Mouse (Mus musculus) gastrocnemius, postnatal 36 days (tissue): ENCODE data around the gene Gatad1. TPM values are rescaled to one million over a fixed set of nuclear protein-coding genes. Genes with fewer than 3 reads are reported as not detected.
"Not testable (repeated sequence)": the region's sequence is repeated elsewhere in the genome, so short reads cannot be mapped to it uniquely, and the experiment has no call there.

Source experiments
- DNase-seq, 2 experiments: peaks; one replicate each; pipeline ENCODE4 v3.0.0; 2022
- intact Hi-C: fragments of 180-260 bp; cut with DNase I; formaldehyde crosslinking; loops from one replicate; pipeline ENCODE4 v1.15.1; 2025
- long read RNA-seq, 2 experiments: library from polyadenylated mRNA; stranded (forward); transcript quantifications; one replicate each; pipeline ENCODE4 v2.0.0; 2021
- total RNA-seq, 2 experiments: library from RNA; stranded (reverse); gene quantifications; 2 replicates each; pipeline ENCODE4 v1.2.3; 2021

Gatad1 gene
- total RNA-seq, result 10 to 100 TPM; 69.2 to 87.0 TPM
- long read RNA-seq, experiment 1, transcript Gatad1-201 (5 exons, 2,545 nt), result major isoform, 28 of 63 reads
- long read RNA-seq, experiment 1, partial matches to known transcripts, result 8 of 63 reads
- long read RNA-seq, experiment 1, other reads (novel, unspliced or antisense), result 24 of 63 reads
- long read RNA-seq, experiment 2, transcript Gatad1-201 (5 exons, 2,545 nt), result major isoform, 35 of 94 reads
- long read RNA-seq, experiment 2, partial matches to known transcripts, result 4 of 94 reads
- long read RNA-seq, experiment 2, other reads (novel, unspliced or antisense), result 53 of 94 reads

DNA sequence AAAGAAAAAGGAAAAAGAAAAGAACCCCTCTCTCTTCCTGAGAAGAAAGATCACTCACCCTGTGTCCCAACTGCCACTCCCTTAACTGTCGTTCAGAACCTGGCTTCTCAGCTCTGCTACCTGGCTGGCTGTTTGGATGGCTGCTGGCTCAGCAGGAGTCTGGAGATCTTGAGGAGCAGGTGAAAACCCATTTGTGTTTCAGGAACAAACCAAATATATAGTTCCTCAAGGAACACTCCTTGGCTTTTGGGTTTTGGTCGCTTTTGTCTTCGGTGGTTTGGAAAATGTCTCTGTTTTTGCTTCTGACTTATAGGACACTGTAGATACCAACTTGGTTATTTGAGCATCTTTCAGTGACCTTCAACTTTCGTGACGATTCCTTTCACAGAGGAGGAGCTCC, at the start of gene Gatad1:
Gene Gatad1, minus strand, starts transcription at position 101 of the 400 bp plus-strand sequence.
- intact Hi-C loops, result no loop called here
- no peak for DNase-seq

DNA sequence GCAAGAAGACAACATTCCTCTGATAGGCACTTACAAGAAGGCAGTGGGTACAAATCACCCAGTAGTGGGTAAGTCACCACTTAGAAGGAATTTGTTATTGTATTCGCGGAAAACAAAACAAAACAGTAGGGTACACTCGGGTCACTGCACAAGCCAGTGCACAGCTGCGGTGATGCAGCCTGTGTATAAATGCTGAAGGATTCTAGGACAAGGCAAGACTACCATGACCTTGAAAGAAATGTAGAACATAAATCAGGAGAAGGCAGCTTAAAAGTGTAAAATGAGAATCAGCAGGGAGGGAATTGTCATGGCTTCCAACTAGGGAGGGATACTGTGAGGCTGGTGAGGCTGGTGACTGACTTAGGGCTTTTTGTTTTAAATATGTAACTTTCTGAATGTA, 45.2 kb upstream of the Gatad1 start:
- intact Hi-C loops, result no loop called here
- no peak for DNase-seq

DNA sequence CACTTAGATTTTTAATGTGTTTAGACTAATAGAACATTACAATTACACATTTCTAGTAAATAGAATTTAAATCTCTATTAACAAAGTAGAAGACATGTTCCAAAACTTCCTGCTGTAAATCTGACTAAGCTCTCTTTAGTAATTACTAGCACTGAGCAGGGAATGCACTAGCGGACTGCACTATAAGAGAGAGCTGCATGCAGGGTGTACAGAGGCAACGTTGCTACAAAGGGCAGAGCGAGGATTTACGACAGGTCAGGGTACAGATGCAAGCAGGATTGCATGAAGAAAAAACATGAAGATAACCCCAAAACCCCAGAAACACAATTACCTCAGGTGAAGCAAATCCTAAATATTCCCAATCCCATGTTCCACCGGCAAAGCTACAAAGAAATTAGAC, 43.0 kb upstream of the Gatad1 start:
- no peak for DNase-seq
- intact Hi-C loops, result no loop called here

- DNase-seq, result no peak
- intact Hi-C loops, result no loop called here
Observed at GRCm38 (mm10) chr5:3696031-3696430, 39.0 kb upstream of the Gatad1 start.

- no peak for DNase-seq
- intact Hi-C loops, result no loop called here
Observed at GRCm38 (mm10) chr5:3695191-3695590, 38.2 kb upstream of the Gatad1 start.

- no peak for DNase-seq
- intact Hi-C loops, result no loop called here
Observed at GRCm38 (mm10) chr5:3692956-3693355, 36.0 kb upstream of the Gatad1 start.

- no peak for DNase-seq
- intact Hi-C loops, result no loop called here
Observed at GRCm38 (mm10) chr5:3691283-3691682, 34.3 kb upstream of the Gatad1 start.

- intact Hi-C loops, result no loop called here
- no peak for DNase-seq
Observed at GRCm38 (mm10) chr5:3688298-3688697, 31.3 kb upstream of the Gatad1 start.

GRCm38 (mm10) chr5:3669938-3670554, 13.1 kb upstream of the Gatad1 start:
- no peak for DNase-seq
- intact Hi-C loops, result no loop called here

DNA sequence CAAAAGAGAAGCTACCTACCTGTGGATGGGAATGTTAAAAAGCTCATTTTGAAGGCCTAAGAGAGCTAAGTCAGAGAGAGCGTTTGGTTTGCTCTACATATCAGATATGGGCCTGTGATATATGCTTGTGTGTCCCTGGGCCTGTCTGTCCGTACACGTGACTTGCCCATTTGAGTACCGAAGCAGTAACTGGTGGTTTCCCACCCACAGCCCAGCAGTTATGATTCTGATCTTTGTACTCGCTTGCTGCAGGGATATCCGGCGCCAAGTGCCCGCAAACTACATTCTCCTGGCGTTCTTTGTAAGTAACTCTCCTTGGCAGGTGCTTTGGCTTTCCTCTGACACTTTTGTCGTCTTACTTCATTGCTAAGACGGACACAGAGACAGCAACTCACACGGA, 9.6 kb upstream of the Gatad1 start:
- no peak for DNase-seq

DNA sequence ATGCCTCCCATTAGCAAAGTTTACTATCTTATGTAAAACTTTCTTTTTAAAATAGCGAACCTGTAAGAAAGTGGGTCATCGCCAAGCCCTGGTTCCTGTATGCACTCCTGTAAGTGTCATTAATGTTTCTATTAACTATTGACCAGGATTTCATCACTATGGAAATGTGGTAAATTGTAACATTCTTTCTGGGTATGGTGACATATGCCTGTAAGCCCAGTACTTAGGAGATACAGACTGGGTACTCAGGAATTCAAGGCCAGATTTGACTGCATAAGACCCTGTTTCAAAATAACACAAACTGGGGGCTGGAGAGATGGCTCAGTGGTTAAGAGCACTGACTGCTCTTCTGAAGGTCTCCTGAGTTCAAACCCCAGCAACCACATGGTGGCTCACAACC, 8.2 kb upstream of the Gatad1 start:
- intact Hi-C loops, result no loop called here
- DNase-seq, result no peak

More for the DNA sequence above, 9.6 kb upstream of the Gatad1 start:
- intact Hi-C loops, result no loop called here

DNA sequence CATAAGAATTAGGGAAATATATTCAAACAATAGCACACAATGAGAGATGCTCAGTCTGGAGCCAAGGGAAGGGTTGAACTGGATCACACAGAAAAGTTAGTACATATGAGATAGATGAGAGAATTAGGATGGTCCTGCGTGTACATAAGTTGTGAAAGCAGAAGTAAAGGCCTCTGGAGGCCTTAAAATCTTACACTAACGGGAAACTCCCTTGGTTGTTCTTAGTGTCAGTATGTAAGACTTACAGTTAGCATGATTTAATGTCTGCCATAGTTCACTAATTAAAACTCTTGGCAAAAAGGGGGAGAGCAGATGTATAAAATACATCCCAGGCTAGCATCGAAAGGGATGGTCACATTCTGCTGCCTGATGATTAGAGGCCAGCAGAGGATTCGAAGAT, 3.2 kb downstream of the Gatad1 start:
- intact Hi-C loops, result no loop called here

GRCm38 (mm10) chr5:3652903-3653575, 3.9 kb downstream of the Gatad1 start:
- intact Hi-C loops, DNase-seq: not testable (repeated sequence)

More for the DNA sequence above, 3.2 kb downstream of the Gatad1 start:
- no peak for DNase-seq

- intact Hi-C loops, result no loop called here
- DNase-seq, result no peak
Observed at GRCm38 (mm10) chr5:3651621-3652020, 5.4 kb downstream of the Gatad1 start.

GRCm38 (mm10) chr5:3650881-3651280, 6.1 kb downstream of the Gatad1 start, which contains the start of gene Tmbim7:
Gene Tmbim7, plus strand, starts transcription at chr5:3651181.
- DNase-seq, result no peak
- intact Hi-C loops, result no loop called here

DNA sequence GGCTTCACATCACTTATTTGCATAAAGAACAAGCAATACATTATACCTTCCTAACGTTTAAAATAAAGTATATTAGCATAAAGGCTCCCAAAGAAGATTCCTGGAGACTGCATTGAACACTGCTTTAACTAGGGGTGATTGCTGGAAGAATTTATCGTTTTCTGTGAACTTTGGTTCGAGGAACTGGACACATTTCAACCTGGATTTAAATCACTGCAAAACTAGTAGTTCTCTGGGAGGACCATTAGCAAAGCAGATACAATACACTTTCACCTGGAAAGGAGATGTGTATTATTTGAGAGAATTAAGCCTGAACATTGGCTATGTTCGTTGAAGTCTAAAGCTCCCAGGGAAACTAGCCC, 8.2 kb downstream of the Gatad1 start:
- no peak for DNase-seq
- intact Hi-C loops, result loop anchor here (5.0 kb wide), 1 partner anchor 52 kb away; the partner anchor contains the start of genes Pex1 and Rbm48

DNA sequence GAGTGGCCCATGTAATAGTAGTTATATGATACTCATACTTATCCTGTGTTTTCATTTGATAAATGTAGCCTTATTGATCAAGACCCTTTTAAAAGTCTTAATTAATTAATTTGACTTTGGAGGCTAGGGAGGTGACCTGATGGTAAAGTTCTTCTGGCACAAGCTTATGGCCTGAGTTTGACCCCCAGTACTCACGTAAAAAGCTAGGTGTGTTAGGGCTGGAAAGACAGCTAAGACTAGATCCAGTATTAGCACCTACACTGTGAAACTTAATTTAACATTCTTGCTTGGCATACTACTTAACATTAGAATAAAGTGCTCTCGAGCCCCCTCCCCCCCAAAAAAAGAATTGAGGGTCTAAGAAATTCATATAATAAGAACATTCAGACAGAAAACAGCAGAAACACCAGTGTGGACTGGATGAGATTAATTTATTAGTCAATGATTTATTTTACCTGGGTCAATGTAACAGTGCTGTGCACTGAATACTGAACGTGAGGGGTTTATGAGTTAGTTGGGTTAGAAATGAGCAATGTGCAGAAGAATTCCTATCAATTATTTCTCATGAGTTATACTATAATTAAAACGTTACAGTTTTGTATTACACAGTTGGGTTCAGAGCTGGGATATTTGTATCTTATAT, 8.7 kb downstream of the Gatad1 start:
- DNase-seq, result no peak

GRCm38 (mm10) chr5:3647708-3648121, 9.3 kb downstream of the Gatad1 start:
- intact Hi-C loops, result loop anchor here (2.0 to 5.0 kb wide), 2 partner anchors 50 to 155 kb away; partner anchors contain the start of genes Ankib1, Krit1, Pex1 and Rbm48
- DNase-seq, result peak; percentile 76 to 88

More for the DNA sequence above, 8.7 kb downstream of the Gatad1 start:
- intact Hi-C loops, result loop anchor here (5.0 kb wide), 1 partner anchor 51 kb away; the partner anchor contains the start of genes Pex1 and Rbm48

DNA sequence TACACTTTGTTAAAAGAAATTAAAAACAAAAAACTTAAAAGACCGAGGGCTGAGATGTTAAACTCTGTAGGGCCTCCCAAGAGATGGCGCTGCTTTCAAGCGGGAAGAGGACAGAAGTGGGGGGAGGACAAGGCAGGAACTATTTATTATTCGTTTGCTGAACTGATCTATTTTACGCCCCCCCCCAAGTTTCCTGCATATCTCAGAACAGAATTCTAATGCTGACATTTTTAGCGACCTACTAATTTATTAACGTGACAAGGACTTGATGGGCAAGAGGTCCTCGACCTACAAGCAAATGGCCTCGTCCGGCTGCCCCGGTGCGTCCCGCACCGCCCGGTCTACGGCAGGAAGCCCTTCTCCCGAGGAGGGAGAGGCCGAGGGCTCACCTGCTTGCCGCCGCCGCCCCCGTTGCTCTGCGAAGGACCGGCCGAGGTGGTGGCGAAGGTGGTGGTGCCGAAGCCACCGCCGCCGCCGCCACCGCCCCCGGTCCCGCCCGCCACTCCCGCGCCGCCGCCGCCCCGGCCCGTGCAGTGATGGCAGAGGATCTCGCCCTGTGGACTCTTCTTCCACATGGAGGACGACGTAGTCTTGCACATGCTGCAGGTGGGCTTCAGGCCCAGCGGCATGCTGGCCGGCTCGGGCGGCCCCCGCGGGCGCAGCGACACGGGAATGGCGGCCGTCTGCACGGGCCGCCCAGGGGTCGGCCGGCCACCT, 9.8 kb downstream of the Gatad1 start:
- peak in 1 of 2 experiments; percentile 14 for DNase-seq
- intact Hi-C loops, result loop anchor here (2.0 to 5.0 kb wide), 2 partner anchors 50 to 156 kb away; partner anchors contain the start of genes Ankib1, Krit1, Pex1 and Rbm48

GRCm38 (mm10) chr5:3646539-3646938, 10.4 kb downstream of the Gatad1 start:
- no peak for DNase-seq
- intact Hi-C loops, result loop anchor here (2.0 to 5.0 kb wide), 2 partner anchors 49 to 156 kb away; partner anchors contain the start of genes Ankib1, Krit1, Pex1 and Rbm48
